Mouse (Mus musculus) megakaryocyte progenitor cell, adult 5-6 weeks (primary cell): ENCODE data around the gene Glrx. TPM values are rescaled to one million over a fixed set of nuclear protein-coding genes. Genes with fewer than 3 reads are reported as not detected.

Experiments used
- ATAC-seq: replicated peaks from 2 replicates; pipeline ENCODE4 v1.8.0; 2016; ENCODE audit warnings: mild to moderate bottlenecking, moderate TSS enrichment, inconsistent platforms; ENCODE audit not compliant: poor library complexity
- total RNA-seq, 2 experiments: library from RNA; stranded (forward) in 1 of 2; stranded (reverse) in 1 of 2; fragments of 157-497, 149-512 nt in 1 of 2; fragments of 200-1000 nt in 1 of 2; gene quantifications; 2 replicates each; pipeline versions ENCODE4 v1.2.3 to v1.2.4; 2015 to 2017

Gene Glrx
- total RNA-seq, 2 experiments from 2014 or later = 123 to 225 TPM

GRCm38 (mm10) chr13:75879756-75880155 is 40.1 kb downstream of the Glrx start:
- ATAC-seq = no peak

- ATAC-seq = no peak
Observed at GRCm38 (mm10) chr13:75880501-75880900, 40.8 kb downstream of the Glrx start.

- no peak for ATAC-seq
Observed at GRCm38 (mm10) chr13:75883792-75884191, 44.1 kb downstream of the Glrx start.

- ATAC-seq = no peak
Observed at GRCm38 (mm10) chr13:75891868-75892267, 52.2 kb downstream of the Glrx start.

GRCm38 (mm10) chr13:75892291-75892690 is 52.6 kb downstream of the Glrx start:
- ATAC-seq = peak; percentile 51

GRCm38 (mm10) chr13:75892876-75893275 is 53.2 kb downstream of the Glrx start:
- peak; percentile 95 for ATAC-seq

Other genes starting within 250 kb of the Glrx start
- 10.6 and 13.6 TPM in 2 replicates for gene Ell2, start 133.1 kb upstream of the Glrx start, total RNA-seq (2015)
- 6.8 and 11.8 TPM in 2 replicates for gene Ell2, start 133.1 kb upstream of the Glrx start, total RNA-seq (2017)
- gene Rhobtb3, start 104.1 kb downstream of the Glrx start, total RNA-seq (2015) = 5.9 and 9.1 TPM in 2 replicates
- gene Rhobtb3, start 104.1 kb downstream of the Glrx start, total RNA-seq (2017) = 6.6 and 9.1 TPM in 2 replicates
- gene Spata9, start 127.3 kb downstream of the Glrx start, total RNA-seq (2015) = not detected in 2 replicates
- not detected in 2 replicates for gene Spata9, start 127.3 kb downstream of the Glrx start, total RNA-seq (2017)
- 14.9 and 27.3 TPM in 2 replicates for gene Rfesd, start 178.9 kb downstream of the Glrx start, total RNA-seq (2015)
- 11.3 and 14.8 TPM in 2 replicates for gene Rfesd, start 178.9 kb downstream of the Glrx start, total RNA-seq (2017)
- gene Gpr150, start 217.1 kb downstream of the Glrx start, total RNA-seq (2015) = 0.52 and 0.90 TPM in 2 replicates
- 0.14 and 0.50 TPM in 2 replicates for gene Gpr150, start 217.1 kb downstream of the Glrx start, total RNA-seq (2017)